Mouse (Mus musculus) gastrocnemius, postnatal 25 days (tissue): Measurements from ENCODE around the gene Npy. TPM values are rescaled to one million over a fixed set of nuclear protein-coding genes. Genes with fewer than 3 reads are reported as not detected.

Source experiments
- DNase-seq: peaks from one replicate; pipeline ENCODE4 v3.0.0; 2022
- long read RNA-seq, 2 experiments: library from polyadenylated mRNA; stranded (forward); transcript quantifications; one replicate each; pipeline ENCODE4 v2.0.0; 2021
- total RNA-seq, 2 experiments: library from RNA; stranded (reverse); gene quantifications; 1 replicate in 1 of 2; 2 replicates in 1 of 2; pipeline ENCODE4 v1.2.3; 2021

The Npy gene
- not detected for total RNA-seq
- long read RNA-seq, experiment 1: 0 reads
- long read RNA-seq, experiment 2: 0 reads

DNA sequence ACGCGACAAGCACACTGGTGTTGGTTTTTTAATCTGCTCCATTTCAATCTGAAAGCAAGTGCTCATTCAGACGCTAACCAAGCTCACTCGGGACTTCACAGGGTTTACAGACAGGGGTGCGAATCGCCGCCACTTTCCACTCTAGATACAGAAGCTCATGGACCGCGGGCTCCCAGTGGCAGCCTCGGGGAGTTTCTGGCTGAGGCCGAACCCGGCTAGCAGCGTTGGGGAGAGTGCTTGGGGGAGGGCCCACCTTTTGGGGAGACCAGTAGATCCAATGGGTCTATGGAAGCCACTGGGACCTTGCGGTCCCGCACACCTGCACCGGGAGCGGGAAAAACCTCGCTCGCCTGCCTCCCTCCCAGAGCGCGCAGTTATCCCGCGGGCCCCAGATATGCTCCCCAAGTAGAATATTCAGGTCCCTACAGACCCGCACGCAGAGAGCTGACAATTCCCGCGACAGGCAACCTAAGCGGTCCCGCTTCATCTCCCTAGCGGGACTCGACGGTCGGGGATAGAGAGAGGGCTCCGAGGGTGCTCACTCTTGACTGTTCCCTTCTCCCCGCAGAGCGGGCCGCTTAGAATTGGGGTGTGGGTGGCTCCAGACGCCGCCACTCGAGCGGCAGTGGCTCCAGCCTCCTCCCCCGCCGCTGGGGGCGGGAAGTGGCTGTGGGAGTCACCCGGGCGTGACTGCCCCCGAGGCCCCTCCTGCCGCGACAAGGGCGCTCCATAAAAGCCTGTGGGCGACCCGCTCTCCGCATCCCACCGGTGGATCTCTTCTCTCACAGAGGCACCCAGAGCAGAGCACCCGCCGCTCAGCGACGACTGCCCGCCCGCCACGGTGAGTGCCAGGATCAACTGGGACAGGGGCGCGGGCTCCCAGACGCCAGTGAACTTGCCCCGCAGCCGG lies at the start of gene Npy:
Gene Npy, plus strand, starts transcription at position 750 of the 910 bp plus-strand sequence.
- peak; percentile 10 for DNase-seq

DNA sequence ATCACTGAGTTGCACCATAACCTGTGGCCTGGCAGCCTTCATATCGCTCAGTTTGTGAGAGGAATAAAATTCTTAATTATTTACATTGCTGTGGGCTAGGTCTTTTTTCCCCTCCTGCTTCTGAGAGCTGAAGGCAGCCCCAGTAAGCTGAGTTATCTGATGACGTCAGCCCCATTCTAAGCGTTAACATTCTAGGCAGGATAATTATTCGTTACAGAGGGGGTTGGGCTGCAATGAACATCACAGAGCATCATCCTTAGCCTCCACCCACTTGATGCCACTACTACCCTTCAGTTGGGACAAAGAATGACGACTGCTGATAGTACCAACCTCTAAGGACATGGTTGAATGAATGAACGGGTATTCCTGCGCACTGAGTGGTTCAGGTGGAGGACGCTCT lies 47.5 kb upstream of the Npy start:
- no peak for DNase-seq

DNA sequence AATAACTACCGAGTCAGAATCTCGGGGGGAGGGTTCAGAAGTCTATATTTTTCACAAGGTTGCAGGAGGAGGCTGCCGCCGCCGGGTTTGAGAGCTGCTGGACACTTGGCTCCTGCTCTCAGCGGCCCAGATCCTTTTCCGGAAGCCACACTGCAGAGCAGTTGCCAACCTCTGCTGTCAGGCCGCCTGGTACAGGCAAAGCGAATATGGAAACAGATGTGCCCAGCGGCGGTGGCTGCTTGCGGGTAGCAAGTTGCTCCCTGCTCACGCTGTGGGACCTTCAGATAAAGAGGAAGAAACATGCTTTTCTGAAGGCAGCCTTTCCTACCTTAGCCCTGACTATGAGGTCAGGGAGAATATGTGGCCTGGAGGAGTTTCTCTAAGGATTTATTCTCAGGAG lies 44.4 kb upstream of the Npy start:
- DNase-seq: no peak

DNA sequence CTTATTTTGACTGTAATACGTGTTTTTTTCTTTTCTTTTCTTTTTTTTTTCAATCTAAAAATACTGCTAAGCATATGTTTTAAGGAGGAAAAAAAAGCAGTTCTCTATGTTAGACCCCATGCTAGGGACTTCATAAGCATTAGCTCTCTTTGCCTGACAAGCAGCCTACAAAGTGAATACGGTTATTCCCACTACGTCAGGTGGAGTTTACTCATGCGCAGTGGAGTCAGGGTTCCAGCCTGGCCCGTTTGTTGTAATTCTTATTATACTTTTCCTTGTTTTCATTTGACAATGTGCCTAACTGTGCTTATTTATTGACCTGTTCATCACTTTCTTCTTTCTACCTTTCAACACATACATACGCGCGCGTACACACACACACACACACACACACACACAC lies 43.8 kb upstream of the Npy start:
- DNase-seq: no peak

DNA sequence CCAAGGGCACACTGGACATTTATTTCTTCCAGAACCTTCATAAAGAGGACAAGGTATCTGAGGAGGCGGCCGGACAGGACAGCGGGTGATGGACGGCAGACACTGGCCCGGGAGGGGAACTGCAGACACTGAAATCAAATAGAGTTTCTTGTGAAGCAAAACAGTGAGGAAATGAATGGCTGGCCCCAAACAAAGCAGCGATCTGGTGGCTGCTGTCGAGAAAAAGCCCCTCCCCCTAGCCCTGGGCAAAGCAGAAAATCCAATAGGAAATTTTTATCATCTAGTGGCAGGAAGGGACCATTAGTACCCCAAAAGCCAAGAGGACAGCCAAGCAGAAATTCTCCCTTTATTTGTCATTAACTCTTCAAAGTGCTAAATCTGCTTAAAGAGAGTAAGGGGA lies 42.9 kb upstream of the Npy start:
- no peak for DNase-seq

DNA sequence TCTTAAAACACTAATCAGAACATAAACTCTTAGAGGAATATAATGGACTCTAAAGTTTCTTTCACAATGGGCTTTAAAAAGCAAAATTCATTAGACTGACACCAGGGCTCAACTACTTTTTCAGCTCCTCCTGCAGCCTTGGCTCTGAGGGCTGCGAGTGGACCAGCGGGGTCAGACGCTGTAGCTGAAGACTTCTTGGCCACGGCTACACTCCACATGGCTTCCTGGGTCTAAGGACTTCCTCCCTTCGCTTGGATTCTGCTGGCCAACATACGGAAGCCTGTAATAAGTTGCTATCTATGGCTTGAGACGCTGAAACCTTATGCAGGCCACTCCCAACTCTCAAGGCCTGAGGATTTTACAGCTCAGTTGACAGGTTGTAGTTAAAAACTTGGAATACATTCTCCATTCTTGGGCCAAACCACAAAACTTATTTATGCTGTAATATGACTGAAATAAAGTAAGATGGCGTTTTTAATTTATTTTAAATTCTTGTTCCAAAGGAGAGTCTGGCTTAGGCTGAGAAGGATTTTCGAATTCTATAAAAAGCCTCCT lies 41.6 kb upstream of the Npy start:
- no peak for DNase-seq

DNA sequence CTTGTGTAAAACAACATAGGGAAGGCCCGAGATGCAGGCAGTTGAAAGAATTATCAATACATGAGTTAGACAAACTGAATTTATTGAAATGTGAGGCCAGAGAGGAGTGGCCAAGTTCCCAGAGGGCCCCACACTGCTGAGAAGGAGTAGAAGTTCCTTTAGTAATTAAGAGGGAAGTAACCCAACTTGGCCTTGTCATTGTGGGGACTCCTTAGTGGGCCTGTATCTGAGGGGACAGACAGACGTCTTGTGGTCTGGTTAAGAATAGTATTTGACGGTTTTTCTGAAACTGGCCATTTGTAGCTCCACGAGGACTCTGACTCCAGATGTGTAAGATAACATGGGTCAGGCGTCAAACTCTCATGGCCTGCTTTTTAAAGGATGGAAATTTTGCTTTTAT lies 40.7 kb upstream of the Npy start:
- DNase-seq: no peak

DNA sequence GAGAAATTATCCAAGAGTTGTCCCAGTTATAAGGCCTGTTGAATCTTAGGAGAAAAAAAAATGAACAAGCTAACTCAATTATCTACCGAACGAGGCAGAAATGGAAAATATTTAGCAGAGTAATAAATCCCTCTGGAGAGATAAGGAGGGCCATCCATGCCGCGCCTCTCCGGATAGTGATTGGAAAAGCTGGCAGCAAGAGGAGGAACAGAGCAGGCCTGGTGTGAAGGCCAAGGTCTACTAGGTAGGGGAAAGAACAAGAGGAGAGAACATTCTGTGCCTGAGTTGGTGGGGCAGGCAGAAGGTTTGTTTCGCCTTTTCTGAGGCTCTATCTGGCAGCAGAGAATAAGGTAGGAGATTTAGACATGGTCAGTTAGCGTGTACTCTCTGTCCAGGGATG lies 39.8 kb upstream of the Npy start:
- DNase-seq: no peak

DNA sequence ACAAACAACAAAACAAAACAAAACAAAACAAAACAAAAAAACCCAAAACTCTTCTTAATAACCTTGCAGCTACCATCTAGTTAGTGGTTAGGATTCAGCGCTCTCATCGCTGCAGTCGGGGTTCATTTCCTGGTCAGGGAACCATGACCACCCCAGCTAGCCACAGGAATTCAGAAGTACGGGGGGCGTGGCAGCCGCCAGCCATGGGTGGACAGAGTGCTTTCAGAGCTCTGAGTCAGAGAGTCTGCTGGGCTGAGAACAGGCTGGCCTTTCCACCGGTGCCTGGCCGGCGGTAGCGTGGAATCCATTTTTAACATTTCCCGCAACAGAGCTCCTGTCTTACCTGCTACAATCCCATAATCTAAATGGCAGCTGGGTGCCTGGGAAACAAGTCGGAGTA lies 30.0 kb upstream of the Npy start:
- no peak for DNase-seq

DNA sequence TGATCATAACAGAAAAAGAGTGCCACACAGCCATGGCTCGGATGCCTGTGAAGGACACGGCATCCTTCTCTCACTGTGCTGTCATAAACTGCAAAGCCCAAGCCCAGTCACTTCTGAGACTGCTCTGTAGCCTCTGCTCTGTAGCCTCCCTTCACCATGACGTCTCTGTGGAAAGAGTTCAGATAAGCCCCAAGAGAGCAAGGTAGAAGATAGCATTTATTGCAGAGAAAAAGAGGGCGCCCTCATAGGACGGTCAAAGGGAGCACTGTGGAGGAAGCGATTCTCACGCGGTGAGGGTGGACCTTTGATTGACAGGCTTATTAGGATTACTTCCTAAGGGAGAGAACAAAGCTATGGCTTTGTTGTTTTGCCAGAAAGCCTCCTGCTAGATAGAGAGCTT lies 18.4 kb upstream of the Npy start:
- no peak for DNase-seq

DNA sequence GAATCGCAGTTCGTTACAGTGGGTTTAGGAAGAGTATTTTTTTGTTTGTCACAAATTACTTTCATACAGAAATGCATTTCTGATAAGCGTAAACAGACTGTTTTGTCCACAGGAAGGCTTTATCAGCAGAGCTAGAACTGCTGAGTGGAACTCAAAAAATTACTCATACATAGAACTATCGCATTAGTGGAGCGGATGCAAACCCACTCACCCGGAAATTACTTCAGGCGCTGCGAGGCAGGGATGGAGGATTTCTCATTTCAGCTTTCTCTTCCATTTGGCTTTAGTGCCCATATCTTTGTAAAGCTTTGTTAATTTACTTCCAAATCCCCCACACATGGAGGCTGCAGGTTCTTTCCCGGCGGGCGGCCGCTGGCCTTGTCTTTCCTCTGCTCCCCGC lies 14.4 kb upstream of the Npy start:
- no peak for DNase-seq

DNA sequence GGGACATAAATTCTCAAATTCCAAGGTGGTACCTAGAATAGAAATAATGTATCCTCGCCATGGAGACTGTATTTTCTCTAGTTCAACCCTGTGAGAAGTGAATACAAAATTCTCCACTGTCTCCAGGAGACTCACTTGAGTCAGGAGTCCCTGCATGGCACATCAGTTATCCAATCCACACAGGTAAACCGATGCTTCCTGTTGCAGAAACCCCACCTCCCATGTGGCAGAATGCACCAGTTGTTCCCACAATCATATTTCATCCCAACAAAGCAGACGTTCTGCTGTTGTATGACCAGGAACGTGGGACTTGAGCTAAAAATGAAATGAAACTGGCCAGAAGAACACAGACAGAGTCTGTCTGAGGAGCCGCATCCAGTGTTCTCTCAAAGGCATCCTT lies 5.3 kb upstream of the Npy start:
- no peak for DNase-seq

DNA sequence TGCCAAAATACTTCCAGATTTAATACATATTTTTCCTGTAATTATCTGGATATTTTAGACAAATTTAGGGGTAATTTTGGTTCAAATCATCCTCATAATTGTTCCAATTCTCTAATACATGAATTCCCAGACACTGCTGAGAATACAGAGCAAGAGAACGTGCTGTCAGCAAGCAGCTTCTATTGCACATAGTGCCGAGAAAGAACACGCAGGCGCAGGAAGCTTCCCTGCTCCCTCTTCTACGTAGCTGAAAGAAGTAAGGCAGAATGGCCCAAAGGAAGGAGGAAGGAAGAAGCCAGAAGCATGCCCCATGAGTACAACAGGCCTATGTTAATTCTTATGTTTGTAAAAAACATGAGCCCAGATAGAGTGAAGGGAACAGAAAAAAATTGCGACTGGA lies 4.9 kb upstream of the Npy start:
- no peak for DNase-seq

DNA sequence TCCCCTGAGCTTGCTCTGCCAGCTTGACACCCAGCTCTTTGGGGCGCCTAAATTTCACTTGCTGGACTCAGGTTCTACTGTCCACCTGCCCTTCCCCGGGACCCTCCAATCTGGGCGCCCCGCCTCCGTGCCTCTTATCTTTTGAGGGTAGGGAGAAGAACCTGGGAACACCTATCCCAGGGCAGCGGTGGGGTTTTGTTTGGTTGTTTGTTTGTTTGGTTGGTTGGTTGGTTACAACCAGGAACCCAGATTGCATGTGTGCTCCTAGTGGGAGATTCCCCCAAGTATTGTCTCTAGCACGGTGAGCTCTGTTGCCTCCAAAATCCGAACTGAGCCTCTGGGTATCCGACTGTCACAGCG lies 341 bp downstream of the Npy start:
- DNase-seq: no peak

DNA sequence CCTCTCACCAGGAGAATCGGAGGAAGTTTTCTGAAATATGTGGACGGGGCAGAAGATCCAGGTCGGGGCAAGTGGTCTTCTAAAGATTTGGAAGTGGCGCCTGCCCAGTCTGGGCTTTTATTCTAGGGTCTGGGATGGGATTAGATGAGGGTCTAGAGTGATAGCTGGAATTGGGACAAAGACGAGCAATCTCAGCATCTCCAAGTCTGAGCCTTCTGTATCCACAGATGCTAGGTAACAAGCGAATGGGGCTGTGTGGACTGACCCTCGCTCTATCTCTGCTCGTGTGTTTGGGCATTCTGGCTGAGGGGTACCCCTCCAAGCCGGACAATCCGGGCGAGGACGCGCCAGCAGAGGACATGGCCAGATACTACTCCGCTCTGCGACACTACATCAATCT lies 861 bp downstream of the Npy start:
- no peak for DNase-seq

DNA sequence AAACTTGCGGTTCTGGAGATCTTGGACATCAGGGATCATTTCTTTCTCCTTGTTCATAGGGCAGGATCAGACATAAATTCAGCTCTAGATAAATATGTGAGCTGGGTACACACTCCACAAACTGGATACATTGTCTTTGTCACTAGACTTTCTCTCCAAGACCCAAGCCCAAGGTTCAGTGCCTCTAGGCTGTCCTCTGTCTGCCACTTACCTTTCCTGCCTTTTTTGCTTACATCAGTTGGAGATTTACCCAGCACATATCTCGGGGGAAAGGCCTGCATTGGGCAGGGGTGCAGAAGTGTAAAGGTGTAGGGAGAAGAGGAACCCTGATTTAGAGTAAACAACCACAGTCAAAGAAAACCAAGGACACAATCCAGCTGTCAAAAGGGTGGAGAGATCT lies 1.3 kb downstream of the Npy start:
- DNase-seq: no peak

DNA sequence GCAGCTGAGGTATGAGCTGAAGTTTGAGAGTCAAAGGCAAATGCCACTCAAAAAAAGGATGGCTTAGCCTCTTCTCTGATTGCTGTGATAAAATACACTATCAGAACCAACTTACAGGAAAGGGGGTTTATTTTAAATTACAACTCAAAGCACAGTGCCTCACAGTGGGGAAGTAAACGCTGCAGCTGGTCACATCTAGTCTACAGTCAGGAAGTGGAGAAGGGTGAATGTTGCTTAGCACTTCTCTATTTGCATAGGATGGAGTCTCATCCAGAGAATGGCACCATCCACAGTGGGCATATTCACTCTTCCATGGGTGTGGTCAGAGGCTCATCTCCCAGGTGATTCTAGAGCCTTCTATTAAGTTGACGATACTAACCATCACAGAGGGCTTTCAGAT lies 9.1 kb downstream of the Npy start:
- no peak for DNase-seq

DNA sequence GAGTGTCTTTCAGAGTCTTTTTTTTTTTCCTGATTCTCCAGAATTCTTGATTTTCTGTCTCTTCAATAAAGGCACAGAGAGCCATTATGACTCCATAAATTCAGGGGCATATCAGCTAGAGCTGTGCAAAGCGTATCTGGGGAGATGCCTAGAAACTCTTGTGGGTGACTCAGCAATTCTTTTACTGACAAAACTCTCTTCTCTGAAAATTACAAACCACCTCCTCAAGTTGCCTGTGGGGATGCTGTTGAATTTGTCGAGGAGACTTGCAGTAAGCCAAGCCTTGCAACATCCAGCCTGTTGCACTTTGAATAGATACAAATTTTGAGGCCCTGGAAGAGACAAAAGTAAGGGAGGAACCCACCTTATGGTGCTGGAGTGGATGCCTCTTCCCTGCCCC lies 34.3 kb downstream of the Npy start:
- DNase-seq: no peak

DNA sequence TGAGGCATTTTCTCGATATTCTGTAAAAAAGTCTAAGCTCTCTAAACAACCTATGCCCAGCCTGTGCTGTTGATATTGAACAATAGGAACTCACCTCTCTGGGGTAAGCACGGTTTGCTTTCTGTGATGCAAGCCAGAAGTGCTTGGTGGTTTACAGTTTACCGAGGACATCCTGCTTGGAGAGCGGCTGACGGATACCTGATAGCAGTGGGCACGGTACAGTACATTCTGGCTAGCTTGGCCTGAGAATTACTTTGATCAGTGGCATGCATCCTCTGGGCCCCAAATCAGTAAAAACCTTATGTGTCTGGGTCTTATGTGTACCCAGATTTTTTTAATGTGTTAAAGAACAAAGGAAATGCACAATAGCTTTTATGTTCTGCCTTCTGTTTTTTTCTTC lies 45.1 kb downstream of the Npy start:
- DNase-seq: no peak

DNA sequence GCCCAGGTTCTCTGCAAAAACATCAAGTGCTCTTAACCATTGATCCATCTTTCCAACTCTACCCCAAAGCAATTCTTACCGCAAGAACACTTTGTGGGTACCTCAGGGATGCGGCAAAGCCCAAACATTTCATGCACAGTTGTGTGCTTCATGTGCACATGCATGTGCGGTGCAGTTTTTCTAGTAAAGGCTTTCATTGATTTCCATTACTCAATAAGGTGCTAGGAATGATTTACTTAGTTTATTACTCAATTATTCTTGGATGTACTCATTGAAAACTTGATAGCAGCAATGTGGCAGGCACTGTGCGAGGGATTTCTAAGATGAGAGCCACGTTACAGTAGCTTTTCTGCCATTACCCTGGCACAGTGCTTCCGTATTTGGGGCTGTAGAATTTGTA lies 48.6 kb downstream of the Npy start:
- DNase-seq: no peak

DNA sequence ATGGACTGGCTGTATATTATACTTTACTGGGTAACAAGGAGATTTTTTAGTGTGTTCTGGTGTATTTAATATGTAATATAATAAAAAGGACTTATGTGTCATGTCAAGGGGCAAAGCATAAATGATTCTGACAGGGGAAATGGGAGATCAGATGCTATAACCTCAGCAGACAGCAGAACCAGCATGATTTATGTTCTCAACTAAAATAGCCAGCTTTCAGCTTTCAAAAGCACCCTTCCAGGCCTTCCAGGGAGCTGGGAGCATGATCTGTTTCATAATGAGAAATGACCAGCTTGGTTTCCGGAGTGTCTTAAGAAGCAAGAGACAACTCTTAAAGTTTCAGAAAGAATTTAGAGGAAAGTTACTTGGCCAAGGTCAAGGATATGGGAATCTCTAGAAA lies 51.0 kb downstream of the Npy start:
- no peak for DNase-seq

DNA sequence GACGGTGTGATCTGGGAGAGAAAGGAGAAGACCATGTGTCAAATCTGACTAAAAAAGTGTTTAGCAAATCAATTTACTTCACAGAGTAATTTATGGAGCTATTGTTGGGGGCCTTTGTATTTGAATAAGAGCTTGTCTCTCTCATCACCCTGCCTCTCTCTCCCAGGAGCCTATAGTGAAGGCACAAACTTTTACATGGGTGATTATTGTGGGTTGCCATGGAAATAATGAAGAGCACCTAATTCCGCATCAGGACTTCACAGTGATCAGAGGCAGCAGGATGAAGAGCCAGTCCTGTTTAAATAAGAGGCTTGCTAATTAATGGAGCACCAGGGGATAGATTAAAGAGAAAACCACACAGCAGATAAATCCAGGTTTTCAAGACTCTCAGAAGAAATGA lies 52.6 kb downstream of the Npy start:
- no peak for DNase-seq

DNA sequence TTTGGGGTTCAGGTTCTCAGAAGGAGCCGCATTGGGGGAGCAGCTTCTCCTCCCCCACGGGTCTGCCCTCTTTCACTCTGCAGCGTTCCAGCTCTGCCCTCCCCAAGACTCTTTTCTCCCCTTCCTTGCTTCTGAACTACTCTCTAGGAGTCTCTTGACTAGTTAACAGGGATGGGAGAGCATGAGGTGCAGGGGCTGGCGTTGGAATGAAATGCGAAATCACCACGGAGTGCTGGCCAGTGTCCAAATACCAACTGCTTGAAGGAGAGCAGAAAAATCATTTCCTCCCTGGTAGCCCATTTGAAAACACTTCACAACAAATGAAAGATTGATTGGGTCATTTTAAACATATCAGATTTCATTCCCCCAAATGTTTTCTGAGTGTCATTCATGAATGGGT lies 53.3 kb downstream of the Npy start:
- no peak for DNase-seq
